Mouse (Mus musculus) brain, embryonic 14.5 days (tissue): ENCODE data around the gene Tra2a.

Source experiments
- CTCF ChIP-seq: fragments of 200-500 bp; IDR thresholded peaks from 2 replicates; pipeline ENCODE4 v1.5.1; 2012; ENCODE audit warnings: inconsistent platforms, mild to moderate bottlenecking, moderate library complexity, borderline replicate concordance; ENCODE audit not compliant: insufficient read depth, insufficient read length; ENCODE audit errors: extremely low read depth
- POLR2A ChIP-seq: fragments of 200-500 bp; IDR thresholded peaks from 2 replicates; pipeline ENCODE4 v1.6.1; 2012; ENCODE audit warnings: mild to moderate bottlenecking, inconsistent platforms, borderline replicate concordance; ENCODE audit not compliant: poor library complexity, insufficient read depth, insufficient read length, severe bottlenecking; ENCODE audit errors: extremely low read depth

- TF ChIP-seq CTCF = no peak
- no peak for TF ChIP-seq POLR2A
Observed at GRCm38 (mm10) chr6:49236331-49236730, 27.5 kb downstream of the Tra2a start.
